Mouse (Mus musculus): ENCODE data around the gene Slc35e3. TPM values are rescaled to one million over a fixed set of nuclear protein-coding genes. Genes with fewer than 3 reads are reported as not detected.

Slc35e3 gene
- total and polyA plus RNA-seq, 3 experiments, result 9.2 to 20.4 (median 10.4) TPM

DNA sequence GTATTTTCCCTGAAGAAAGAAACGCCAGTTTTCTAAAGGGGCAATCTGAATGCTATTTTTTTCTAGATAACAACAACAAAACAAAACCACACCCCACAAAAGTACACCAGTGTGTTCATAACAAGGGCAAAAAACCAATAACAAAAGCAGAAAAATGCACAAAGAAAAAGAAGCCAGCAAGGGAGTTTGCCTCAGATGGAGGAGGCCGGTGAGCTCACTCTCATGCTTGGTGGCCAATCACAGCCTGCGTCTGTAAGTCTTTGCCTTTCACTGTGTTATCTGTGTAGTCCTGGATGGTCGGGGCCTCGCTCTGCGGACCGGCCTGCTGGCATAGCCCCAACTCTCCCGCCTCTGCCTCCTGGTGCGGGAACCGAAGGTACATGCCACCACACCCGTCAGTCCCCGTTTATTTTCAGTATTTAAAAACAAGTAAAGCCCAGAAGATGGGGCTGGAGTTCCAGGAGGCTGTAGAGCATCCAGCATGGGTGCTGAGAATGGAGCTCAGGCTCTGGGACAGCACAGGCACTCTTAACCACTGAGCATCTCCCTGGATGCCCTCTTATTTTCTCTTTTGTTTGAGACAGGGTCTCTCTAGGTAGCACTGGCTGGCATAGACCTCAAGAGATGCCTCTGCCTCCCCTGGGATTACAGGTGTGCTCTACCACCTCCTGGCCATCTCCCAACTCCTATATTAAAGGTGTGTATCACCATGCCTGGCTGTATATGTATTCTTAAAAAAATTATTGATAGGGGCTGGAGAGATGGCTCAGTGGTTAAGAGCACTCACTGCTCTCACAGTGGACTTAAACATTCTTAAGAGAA lies 30.3 kb upstream of the Slc35e3 start:
- no peak for DNase-seq

DNA sequence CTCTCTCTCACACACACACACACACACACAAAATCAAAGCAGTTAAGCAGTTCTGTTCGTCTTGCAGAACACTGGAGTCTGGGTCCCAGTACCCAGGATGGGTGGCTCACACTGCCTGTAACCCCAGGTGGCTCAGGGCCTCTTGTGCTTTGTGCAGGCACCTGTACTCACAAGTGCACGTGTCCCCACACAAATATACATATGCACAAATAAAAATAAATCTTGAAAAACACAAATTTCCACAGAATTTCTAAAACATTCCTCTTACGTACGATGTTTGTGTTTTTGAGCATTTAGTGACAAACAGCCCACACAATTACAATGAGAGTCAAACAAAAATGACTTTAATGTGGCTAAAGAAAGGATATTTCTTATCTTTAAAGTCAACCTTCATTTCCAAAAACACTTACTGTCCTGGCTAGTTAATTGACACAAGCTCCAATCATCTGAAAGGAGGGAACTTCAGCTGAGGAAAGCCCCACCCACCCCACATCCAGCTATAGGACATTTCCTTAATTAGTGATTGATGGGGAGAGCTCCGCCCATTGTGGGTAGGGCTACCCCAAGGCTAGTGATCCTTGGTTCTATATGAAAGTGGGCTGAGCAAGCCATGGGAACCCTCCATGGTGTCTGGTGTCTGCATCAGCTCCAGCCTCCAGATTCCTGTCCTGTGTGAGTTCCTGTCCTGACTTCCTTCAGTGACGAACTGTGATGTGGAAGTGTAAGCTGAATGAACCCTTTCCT lies 29.4 kb upstream of the Slc35e3 start:
- DNase-seq, result no peak

DNA sequence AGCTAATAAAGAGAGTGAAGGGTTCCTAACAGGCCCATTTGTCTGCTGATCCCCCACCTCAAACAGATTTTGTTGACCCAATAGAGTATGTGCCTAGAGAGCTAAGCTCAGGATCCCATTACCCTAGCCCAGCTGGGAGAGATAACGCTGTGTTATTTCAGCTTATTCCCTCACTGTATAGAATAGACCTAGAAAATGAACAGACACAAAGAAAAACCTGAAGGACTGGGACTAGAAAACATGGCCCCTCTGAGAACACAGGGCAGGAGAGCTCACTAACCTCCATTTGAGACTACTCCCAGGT lies 28.6 kb upstream of the Slc35e3 start:
- DNase-seq, result no peak

DNA sequence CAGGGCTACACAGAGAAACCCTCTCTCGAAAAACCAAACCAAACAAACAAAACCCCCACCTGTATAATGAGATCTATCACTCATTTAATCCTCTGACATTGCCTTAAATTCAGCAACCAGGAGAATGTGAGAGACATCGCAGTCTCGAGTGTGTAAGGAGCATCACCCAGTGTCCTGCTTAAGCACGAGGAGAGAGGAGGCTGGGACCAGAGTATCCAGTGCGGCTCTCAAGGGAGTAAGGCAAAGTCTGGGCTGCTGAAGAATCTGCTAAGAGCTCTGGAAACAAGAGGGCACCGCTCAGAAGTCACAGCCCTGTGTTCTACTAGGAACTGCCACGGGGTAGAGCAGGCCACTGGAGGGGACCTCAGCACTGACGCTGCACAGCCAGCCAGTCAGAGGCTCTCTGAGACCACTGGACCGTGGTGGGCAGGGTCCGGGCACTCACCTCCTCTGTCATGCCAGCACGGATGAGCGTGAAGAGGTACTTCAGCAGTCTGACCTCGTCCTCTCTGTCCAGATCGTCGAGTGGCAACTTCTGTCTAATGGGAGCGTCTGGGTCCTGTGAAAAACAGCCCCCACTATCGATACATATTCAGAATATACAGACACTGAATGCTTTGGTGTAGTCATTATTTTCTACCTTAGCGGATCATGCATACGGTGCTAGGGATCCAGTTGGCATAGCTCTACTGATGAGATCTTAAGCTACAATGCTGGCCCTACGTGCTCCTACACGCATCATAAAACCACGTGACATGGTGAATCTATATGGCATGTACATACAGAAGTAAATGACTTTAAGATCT lies 28.0 kb upstream of the Slc35e3 start:
- DNase-seq, result no peak

DNA sequence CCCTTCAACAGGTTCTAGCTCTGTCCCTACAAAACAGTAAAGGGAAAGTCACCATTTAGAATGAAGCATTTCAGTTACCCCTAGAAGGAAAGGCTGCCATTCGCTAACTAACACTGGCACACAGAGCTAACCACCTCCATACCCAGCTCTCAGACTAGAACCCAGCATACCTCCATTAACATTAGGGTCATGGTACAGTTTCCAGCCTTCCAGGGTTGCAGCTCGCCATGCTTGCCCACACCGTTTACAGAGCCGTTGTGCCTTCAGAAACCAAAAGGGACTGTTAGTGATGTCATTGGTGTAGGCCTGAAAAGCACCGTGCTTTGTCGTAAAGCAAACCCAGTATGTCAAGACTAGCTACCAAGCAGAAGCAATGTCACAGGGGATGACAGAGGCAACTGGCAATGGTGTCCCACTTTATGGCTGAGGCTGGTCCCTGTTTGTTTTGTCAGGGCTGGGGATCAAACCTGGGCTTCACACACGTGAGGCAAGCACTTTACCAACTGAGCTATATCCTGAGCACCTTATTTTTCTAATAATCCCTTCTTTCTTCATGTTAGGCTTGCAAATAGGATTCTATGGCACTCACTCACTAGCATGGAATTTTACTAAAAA lies 27.0 kb upstream of the Slc35e3 start:
- DNase-seq, result no peak

DNA sequence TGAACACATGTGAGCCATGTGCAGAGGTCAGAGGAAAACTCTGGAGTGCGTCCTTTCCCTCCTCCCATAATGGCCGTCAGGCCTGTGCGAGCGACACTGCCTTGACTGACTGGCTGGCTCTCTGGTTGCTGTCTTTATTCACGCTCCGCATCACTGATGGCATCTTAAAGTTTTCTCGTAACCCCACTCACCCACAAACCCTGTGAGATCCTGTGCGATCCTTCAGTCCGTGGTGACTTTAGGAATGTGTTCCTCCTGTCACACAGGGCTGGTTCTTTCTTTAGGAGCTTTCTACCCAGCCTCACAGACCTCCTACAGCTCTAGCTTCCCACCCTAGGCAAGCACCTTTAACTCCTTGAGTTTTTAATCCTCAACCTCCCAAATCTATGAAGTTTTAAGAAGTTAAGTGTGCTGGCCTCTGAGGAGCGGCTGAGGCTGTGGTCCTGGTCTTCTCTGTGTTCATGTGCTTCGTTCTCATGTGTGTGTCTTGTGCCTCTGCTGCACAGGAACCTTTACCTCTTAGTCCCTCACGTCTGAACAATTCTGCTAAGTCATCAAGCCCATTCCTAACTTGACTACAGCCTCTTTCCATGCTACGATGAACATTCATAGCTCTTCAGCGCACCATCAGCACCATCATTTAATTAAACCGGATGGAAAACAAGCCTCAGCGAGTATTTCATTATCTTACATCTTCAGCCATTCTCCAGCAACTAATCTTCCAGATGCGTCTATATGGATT lies 26.4 kb upstream of the Slc35e3 start:
- no peak for DNase-seq

DNA sequence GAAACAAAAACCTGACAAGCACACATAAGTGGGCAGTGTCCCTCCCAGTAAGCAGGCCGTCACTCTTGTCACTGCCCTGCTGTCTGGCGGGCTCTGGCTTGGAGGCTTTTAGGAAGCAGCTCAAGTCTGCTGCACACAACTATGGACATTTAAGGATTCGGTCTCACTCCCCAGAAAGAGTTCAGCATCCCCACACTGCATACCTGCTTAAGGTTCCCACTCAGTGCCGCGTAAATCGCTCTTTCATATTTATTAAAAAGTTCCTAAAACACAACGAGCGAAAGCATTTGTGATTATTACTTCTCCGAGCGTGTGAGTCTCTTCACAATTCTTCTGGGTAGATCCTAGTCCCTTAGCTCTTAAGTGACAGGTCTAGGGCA lies 25.0 kb upstream of the Slc35e3 start:
- DNase-seq, result no peak

DNA sequence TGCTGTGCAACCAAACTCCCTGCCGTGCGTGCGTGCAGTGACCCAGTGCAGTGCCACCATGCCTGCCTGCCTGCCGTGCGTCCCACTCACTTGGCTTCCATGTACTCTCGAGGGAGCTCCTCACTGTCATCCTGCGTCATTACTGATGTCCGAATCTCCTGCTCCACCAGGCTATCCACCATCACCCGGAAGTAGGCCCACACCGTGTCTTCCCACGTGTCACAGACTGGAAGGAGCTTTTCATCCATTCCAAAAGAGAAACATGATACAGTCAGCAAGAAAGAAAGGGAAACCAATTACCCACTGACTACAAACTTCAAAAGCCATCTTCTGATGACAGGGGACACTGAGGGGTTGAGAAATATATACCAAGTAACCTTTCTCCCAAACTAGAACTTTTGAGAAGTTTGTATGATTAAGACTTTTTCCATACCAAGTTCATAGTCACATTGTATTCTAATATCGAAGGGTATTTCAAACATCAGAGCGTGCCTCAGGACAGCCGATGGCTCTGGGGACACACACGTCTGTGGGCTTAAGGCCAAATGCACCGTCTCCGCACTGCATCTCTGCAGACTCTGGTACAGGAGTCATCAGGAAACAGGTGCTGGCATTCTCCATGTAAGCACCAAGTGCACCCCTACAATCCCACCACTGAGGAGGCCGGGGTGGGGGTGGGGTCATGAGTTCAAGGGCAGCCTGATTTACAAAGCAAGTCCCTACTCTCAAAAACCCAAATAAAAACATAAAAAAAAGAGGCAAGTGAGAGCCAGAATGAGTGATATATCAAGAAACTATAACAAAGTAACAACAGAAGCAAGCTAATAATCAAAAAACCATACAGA lies 24.3 kb upstream of the Slc35e3 start:
- DNase-seq, result no peak

DNA sequence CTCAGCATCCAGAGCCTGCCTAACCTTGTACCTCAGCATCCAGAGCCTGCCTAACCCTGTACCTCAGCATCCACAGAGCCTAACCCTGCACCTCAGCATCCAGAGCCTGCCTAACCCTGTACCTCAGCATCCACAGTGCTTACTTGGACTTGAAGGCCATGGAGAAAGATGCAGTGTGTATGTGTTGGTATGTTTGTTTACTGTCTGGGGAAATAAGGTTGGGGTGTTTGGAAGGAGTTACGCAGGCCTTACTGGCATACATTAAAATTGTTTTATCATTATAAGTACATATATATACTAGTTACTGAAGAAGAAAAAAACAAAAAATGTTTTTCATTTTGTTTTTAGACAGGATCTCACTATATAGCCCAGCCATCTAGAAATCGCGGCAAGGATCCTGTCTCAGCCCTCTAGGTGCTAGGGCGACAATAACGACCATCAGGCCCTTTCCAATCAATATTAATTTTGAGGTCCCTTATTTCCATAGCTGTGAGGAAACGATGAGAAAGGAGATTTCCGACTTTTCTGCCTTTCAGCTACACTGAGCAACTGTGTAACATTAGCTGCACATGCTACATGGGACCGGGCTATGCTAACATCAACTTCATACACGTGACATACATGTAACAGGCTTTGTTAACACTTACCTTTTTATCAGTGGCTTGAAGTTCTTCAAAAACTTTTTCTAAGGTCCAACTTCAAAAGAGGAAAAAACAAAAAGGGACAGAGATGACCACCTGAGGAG lies 23.5 kb upstream of the Slc35e3 start:
- no peak for DNase-seq

DNA sequence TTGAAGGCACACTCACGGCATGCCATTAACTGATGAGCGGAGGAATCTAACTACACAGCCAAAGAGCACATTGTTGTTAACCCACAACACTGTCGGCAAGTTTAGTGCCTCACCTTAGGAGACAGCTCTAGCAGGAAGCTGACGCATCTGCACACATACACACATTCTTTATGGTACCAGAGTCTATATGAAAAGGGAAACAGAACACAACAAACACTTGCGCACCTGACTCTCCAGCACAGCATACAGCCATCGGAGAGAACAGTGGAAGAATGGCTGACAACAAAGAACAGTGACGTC lies 21.9 kb upstream of the Slc35e3 start:
- no peak for DNase-seq

DNA sequence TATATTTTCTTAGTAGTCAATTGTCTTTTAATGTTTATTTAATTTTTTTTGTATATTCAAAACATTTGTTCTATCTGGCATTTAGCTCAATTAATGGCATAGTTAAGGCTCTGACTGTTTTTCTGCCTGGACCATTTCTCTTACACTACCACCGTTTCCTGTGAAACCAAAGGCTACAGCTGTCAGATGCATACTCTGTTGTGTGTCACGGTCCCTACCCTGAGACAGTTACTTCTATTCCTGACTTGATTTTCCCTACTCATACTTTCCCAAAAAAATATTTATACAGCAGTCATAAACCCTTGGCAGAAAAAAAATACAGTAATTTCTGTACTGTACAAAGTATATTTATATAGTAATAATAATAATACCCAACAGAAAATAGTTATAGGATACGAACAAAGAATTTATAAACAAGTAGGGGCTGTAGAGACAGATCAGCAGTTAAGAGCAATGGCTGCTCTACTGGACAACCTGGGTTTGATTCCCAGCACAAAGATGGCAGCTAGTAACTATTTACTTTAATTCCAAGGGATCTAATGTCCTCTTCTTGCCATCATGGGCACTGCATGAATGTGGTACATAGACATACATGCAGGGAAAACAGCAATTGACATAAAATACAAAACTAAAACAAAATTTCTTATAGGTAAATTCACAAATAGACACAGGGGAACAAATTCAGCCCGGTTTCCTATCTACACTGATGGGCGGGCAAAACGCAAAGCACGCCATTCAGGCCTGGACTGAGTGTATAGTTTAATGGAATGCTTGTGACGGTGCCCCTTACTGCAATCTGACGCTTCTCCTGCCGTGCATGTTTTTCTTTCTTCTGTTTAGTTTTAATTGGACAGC lies 21.3 kb upstream of the Slc35e3 start:
- DNase-seq, result no peak

DNA sequence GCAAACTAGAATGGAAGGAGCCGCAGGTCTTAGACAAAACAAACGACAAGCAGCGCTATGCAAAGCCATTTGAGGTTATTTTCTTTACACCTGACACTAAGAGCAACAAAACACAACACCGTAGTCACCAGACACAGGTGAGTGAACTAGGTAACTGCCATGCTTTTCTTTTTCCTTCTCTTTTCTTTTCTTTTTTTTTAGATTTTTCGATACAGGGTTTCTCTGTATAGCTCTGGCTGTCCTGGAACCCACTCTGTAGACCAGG lies 20.7 kb upstream of the Slc35e3 start:
- DNase-seq, result no peak

DNA sequence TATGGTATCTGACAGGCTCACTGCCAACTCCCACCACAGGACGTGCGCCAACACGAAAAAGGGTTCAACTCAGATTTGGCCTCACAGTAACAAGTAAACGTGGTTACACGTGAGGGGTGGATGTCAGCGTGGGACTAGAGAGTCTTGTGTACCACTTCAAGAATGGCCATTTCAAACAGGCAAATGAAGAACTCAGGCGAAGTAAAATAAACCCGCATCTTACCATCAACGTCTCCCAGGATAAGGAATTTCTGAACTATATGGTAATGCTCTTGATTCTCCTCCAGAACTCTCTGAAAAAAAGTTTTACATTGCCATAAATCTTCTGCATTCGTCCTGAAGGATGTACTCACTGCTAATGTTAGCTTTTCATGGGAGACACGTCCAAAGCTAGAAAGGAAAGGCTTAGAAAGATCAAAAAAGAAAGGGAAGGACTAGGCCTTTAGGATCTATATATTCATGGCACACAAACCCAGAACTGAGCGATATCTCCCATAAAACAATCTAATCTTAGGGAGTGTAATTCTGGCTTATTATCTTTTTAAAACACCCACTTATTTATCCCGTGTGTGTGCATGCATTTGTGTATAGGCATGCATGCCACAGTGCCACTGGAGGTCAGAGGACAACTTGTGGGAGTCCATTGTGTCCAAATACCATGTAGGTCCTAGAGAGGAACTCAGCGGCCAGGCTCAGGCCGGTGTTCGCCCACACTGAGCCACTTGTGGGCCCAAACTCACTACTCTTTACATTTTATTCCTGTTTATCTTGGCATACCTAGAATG lies 20.1 kb upstream of the Slc35e3 start:
- DNase-seq, result no peak

DNA sequence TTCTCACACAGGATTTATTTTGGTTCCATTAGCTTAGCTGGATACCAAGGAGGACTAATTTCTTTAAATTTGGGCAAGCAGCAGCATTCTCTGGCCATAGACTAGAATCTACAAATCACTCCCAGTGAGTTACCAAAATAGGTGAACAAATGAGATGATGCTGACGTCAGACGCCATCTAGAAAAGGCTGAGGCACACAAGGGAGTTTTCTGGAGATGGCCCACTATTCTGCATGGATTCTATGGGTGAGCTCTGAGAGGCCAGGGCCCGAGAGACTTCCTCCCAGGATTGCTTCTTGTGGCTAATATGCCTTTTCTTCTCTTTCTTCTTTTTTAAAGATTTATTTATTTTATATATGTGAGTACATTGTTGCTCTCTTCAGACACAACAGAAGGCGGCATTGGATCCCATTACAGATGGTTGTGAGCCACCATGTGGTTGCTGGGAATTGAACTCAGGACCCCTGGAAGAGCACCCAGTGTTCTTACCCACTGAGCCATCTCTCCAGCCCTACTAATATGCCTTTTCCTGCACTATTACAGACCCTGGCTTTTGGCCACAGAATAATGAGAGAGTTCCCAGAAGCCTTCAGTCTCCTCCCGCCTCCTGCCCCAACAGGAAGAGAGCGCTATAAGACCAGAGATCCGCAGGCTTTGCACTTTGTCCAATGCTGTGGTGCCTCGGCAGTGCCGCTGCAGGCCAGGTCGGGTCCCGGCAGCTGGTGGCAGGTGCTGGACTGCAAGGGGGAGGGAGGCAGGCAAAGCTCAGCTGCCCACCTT lies 19.1 kb upstream of the Slc35e3 start:
- DNase-seq, result no peak

DNA sequence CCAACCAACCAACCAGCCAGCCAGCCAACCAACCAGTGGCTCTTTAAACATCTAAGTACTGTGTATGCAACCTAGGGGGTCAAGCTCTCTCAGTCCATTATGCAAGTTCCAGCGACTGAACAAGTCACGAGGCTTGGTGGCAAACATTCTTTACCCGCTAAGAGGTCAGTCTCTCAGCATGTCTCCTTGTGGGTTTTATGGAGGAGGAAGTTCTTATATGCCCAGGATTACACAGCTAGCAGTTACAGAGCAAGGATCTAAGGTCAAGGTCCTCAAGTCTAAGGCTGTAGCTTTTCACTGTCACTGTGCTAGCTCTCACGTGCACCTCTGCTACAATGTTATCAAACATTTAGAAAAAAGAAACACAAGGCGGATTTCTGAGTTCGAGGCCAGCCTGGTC lies 18.4 kb upstream of the Slc35e3 start:
- DNase-seq, result no peak

DNA sequence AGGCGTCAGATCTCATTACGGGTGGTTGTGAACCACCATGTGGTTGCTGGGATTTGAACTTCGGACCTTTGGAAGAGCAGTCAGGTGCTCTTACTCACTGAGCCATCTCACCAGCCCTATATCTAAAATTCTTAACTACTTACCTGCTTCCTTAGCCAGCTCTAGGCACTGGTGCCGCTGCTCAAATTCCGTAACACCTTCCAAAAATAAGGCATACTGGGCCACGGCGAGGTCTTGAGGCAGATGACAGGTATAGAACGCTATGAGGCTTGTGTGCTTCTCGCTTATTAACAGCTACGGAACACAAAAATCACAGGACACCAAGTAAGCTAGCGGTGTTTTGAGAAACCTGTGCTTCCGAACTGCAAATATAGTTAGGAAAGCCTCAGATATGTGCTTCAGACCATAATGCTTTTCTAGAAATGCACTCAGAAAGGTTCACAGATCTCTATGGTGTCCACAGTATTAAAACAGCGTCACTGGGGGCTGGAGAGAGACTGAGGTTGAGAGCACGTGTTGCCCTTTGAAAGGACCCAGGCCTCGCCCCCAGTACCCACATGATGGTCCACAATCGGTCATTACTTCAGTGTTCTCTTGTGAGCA lies 17.5 kb upstream of the Slc35e3 start:
- DNase-seq, result no peak

DNA sequence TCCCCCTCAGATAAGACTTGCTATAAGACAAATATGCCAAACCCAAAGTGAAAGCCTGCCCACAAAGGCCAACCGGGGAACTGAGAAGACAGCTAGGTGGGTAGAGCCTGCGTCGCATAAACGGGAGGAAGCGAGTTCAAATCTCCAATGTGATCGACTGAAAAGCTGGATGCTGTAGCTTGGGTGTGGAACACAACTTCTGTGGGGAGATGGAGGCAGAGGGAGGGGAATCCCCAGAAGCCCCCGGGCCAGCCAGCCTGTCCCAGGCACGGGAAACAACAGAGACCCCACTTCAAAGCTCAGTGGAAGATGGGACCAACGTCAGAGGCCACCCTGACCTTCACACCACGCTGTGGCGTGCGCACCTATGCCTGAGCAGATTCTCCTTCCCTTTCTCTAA lies 16.8 kb upstream of the Slc35e3 start:
- DNase-seq, result no peak
